Mouse (Mus musculus) liver, adult (tissue): ENCODE data around the gene Prss23.

ENCODE experiments used
- GATA4 ChIP-seq: IDR thresholded peaks from 2 replicates; pipeline ENCODE4 v1.6.1; 2014; ENCODE audit warnings: mild to moderate bottlenecking, low read length; ENCODE audit not compliant: insufficient replicate concordance

The Prss23 gene

DNA sequence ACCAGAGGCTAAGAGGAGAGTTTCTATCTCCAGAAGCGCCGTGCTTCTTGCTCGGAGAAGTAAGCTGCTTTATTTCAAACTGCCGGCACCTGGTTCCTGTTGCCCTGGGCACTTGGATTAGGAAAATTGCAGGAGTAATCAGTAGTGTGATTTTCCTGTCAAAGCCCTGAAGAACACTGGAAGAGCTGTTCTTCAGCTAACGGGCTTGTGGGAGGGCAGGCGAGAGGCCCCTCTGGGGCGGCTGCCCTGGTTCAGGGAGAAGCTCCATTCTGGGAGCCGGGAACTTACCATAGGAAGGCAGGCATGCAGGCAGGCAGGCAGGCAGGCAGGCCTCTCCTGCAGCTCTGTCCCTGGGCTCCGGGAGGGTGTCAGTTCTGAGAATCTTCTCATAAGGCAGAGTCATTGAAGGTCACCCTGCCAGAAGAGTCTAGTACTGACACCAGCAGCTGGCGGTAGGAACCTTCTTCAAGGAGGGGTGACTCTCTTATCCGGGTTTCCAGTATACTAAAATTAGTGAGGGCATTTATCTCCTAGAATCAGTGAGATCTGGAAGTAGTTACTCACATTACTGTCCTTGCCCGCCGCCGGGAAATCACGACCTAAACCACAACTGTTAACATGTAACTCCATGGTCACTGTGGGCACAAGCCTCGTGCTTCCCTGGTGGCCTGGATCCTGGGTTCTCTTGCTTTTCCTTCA, at the start of gene Prss23:
Gene Prss23 (minus strand): TSS at position 457 of the 699 bp plus-strand sequence.
- no peak for TF ChIP-seq GATA4

DNA sequence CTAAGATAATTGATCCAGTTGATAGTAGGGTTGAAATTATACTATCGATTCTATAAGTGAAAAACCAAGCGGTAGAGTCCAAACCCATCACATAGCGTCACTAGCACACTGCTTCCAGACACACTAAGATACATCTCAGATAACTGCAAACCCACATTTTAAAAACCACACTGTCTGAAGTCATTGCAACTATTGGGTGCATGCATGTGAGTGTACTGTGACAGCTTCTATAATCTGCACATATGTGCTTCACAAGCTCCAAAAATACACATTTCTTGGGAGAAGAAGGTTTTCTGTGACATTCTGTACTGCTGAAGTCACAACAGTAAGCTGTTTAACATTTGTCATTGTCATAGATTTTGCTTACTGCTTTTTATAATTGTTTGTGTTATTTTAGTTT, 49.1 kb upstream of the Prss23 start:
- no peak for TF ChIP-seq GATA4

DNA sequence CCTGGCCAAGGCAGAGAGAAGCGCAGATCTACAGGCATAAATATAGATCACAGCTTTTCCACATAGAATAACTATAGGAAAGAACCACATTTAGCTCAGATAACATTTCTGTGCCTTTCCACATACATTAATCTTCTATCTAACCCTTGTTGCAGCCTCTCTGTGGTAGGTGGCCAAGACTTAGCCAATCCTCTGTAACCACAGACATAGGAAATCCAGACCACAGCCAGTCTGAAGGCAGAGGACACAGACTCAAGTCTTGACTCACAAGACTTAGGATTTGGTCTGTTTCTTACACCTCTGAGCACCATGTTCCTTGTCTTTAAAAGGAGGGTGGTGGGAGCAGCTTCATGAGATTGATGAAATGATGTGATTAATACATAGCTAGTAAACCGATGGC, 37.6 kb upstream of the Prss23 start:
- TF ChIP-seq GATA4: no peak

DNA sequence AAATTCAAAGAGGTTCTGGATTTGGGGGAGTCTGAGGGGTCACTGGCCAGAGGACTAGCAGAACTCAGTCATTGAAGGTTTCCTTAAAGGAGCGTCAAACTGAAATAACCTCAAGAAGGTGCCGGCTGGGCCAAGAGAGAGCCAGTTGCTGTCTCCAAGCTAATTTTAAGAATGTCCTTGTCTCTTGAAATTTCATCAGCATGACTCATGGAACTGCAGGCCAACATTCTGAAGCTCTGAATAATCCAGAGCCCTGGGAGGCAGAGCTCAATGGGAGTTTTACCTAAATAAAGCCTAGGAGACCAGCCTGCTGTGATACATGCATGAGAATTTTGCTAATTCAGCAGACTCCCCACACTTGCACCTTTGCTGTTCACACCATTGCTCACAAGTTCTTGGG, 36.5 kb upstream of the Prss23 start:
- no peak for TF ChIP-seq GATA4

DNA sequence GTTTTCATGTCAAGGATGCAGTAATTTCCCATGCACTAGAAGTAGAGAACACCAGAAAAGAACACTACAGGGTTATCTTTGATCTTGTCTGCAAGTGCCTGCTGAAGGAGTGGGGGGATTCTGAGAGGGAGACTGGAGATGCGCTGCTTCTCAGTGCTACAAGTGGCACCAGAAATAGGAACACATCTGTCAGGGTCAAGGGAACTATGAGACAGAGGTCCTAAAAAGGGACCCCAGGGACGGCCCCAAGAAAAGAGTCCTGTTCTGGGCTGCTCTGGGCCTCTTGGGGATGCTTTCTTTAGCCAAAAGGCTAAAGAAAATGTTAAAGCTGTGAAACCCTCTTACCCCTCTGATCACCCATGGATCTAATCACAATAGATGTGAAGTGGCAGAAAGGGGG, 35.2 kb upstream of the Prss23 start:
- no peak for TF ChIP-seq GATA4

GRCm38 (mm10) chr7:89560939-89561338, 34.0 kb upstream of the Prss23 start:
- no peak for TF ChIP-seq GATA4

DNA sequence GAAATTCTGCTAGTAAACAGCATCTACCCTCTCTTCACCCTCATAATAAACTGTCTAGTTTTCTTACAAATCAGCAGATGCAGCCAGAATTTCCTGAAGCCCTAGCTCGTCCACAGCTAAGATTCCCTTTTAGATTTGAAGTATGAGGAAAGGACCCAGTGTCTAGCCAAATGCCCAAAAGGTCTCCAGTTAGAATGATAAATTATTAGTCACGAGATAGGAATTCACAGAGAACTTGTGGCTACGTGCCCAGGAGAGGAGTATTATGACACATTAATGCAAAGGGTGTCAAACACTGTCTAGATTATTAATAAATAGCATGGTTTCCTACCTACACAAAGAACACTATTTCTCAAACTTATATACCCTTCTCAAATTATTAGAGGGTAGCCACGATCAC, 32.6 kb upstream of the Prss23 start:
- no peak for TF ChIP-seq GATA4

GRCm38 (mm10) chr7:89559105-89559504, 32.1 kb upstream of the Prss23 start:
- no peak for TF ChIP-seq GATA4

GRCm38 (mm10) chr7:89558446-89559039, 31.6 kb upstream of the Prss23 start:
- TF ChIP-seq GATA4: no peak

- no peak for TF ChIP-seq GATA4
Measured at GRCm38 (mm10) chr7:89557056-89557455, 30.1 kb upstream of the Prss23 start.

DNA sequence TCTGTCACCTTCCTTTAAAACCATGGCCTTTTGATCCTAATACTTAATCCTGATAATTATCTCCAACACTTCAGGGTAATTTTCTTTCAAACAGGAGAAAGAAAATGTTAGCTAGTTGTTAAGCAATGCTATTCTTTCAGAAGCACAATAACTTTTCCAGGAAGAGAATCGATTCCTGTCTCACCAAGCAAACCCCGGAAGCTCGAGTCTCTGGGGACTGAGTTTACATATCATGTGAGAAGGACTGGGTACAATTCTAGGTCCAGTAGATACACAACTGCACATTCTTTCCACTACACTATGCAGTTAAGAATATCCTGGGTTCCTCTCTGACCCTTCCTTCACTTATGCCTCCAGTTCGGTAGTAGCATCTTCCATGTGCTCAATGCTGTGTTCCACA, 29.7 kb upstream of the Prss23 start:
- no peak for TF ChIP-seq GATA4

GRCm38 (mm10) chr7:89555170-89555569, 28.2 kb upstream of the Prss23 start:
- TF ChIP-seq GATA4: no peak

DNA sequence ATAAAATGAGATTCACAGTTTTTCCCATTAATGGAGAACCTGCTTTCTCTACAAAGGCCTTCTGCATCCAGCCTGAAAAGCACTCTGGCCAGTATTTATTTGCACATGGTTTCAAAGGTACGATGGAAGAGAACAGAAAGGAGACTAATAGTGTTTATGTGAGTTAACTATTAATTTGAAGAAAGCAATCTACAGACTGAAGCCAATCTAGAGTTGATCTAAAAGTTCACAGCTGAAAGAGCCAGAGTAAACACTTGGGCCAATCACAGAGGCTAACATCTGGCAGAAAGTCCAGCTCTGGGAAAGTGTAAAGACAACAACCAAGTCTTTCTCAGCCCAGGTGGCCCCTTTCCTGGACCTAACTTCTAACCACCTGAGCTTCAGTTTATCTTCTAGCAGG, 27.1 kb upstream of the Prss23 start:
- peak; percentile 84; the same call in 1 of the 2 replicates for TF ChIP-seq GATA4

DNA sequence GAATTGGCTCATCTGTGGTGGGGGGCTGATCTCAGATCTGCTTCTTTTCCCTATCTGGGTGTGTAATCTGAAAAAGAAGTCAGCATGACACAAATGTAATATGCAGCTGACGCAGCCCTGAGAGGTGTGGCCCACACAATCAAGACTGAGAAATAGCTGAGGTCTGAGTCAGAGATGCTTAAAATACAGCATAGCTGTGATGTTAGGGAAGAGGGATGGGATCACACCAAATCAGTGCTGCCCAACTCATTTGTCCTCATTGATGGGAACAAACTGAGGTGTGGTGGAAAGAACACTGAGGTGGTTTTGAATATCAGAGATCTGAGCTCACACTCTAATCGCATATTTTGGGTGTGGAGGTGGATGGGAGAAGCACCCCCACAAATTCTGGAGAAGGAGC, 14.0 kb upstream of the Prss23 start:
- TF ChIP-seq GATA4: no peak

- no peak for TF ChIP-seq GATA4
Measured at GRCm38 (mm10) chr7:89539391-89539790, 12.4 kb upstream of the Prss23 start.

DNA sequence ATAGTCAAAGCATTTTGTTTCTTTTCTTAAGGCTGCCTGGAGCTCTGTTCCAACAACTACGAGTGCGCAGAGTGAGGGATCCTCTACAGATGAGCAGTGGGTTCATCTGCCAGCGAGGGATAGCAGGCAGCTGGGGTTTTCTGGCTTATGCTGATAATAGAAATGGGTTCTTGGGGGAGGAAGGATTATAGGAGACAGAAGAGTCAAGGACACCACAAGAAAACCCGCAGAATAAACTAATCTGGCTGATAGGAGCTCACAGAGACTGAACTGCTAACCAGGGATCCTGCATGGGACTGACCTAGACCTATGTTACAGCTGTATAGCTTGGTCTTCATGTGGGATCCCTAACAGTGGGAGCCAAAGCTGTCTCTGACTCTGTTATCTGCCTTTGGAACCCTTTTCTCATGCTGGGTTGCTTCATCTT, 456 bp upstream of the Prss23 start:
- TF ChIP-seq GATA4: no peak

- no peak for TF ChIP-seq GATA4
Measured at GRCm38 (mm10) chr7:89523816-89524215, 3.2 kb downstream of the Prss23 start.

DNA sequence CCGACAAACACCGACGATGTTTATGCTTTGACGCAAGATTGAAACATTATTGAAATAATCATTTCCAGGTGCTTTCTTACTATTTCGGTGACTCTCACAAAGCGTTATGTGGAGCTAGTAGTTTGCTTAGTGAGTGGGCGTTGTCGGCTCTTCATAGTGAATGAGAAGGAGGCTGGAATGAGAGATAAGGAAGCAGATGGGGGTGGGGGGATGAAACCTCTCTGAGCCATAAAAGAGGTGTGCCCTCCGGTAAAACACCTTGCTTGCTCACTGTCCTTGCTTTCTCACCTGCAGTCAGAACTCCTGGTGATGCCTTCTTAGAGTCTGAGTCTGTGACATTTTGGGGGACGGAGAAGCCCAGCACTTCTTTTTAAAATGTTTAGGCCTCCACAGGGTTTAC, 4.8 kb downstream of the Prss23 start:
- no peak for TF ChIP-seq GATA4
